Mouse (Mus musculus) layer of hippocampus, postnatal 36 days (tissue): ENCODE data around the gene Zfp367. TPM values are rescaled to one million over a fixed set of nuclear protein-coding genes. Genes with fewer than 3 reads are reported as not detected.

Experiments used
- DNase-seq, 2 experiments: peaks; one replicate each; pipeline ENCODE4 v3.0.0; 2022
- total RNA-seq, 2 experiments: library from RNA; stranded (reverse); gene quantifications; 2 replicates each; pipeline ENCODE4 v1.2.3; 2021

Gene Zfp367
- total RNA-seq, 2 experiments from 2014 or later: 12.1 to 16.5 TPM

- no peak for DNase-seq
These were observed 807 bp upstream of the Zfp367 start for GRCm38 (mm10) chr13:64153751-64154267.

- DNase-seq: peak in 1 of 2 experiments; percentile 46
These were observed 325 bp downstream of the Zfp367 start for GRCm38 (mm10) chr13:64152671-64153082.

GRCm38 (mm10) chr13:64152241-64152669, 747 bp downstream of the Zfp367 start:
- DNase-seq: peak; percentile 69 to 71

- no peak for DNase-seq
These were observed 2.9 kb downstream of the Zfp367 start for GRCm38 (mm10) chr13:64150121-64150520.

GRCm38 (mm10) chr13:64129616-64130375, 23.2 kb downstream of the Zfp367 start:
- DNase-seq: peak; percentile 7 to 19

GRCm38 (mm10) chr13:64128858-64129615, 24.0 kb downstream of the Zfp367 start, which contains the start of gene Slc35d2:
TSS of gene Slc35d2 (minus strand) at chr13:64129368.
- DNase-seq: peak in 1 of 2 experiments; percentile 17

GRCm38 (mm10) chr13:64126316-64126715, 26.7 kb downstream of the Zfp367 start:
- no peak for DNase-seq

GRCm38 (mm10) chr13:64124886-64125285, 28.1 kb downstream of the Zfp367 start:
- DNase-seq: no peak

GRCm38 (mm10) chr13:64123491-64124188, 29.4 kb downstream of the Zfp367 start:
- DNase-seq: no peak

- no peak for DNase-seq
These were observed 32.2 kb downstream of the Zfp367 start for GRCm38 (mm10) chr13:64120760-64121159.

GRCm38 (mm10) chr13:64117442-64117841, 35.6 kb downstream of the Zfp367 start:
- no peak for DNase-seq

- DNase-seq: no peak
These were observed 42.6 kb downstream of the Zfp367 start for GRCm38 (mm10) chr13:64110421-64110820.

GRCm38 (mm10) chr13:64108381-64108850, 44.6 kb downstream of the Zfp367 start:
- no peak for DNase-seq

GRCm38 (mm10) chr13:64107535-64107934, 45.5 kb downstream of the Zfp367 start:
- DNase-seq: no peak

GRCm38 (mm10) chr13:64107105-64107504, 45.9 kb downstream of the Zfp367 start:
- no peak for DNase-seq

- DNase-seq: no peak
These were observed 47.3 kb downstream of the Zfp367 start for GRCm38 (mm10) chr13:64105690-64106089.

GRCm38 (mm10) chr13:64100186-64100585, 52.8 kb downstream of the Zfp367 start:
- DNase-seq: peak in 1 of 2 experiments; percentile 10

- DNase-seq: no peak
These were observed 54.0 kb downstream of the Zfp367 start for GRCm38 (mm10) chr13:64098992-64099391.

GRCm38 (mm10) chr13:64093341-64093740, 59.7 kb downstream of the Zfp367 start:
- DNase-seq: peak; percentile 16 to 46

GRCm38 (mm10) chr13:64092752-64093151, 60.2 kb downstream of the Zfp367 start:
- DNase-seq: no peak

- DNase-seq: no peak
These were observed 60.9 kb downstream of the Zfp367 start for GRCm38 (mm10) chr13:64092141-64092540.

GRCm38 (mm10) chr13:64091006-64091405, 62.0 kb downstream of the Zfp367 start:
- no peak for DNase-seq
